In the genomic region with DNA sequence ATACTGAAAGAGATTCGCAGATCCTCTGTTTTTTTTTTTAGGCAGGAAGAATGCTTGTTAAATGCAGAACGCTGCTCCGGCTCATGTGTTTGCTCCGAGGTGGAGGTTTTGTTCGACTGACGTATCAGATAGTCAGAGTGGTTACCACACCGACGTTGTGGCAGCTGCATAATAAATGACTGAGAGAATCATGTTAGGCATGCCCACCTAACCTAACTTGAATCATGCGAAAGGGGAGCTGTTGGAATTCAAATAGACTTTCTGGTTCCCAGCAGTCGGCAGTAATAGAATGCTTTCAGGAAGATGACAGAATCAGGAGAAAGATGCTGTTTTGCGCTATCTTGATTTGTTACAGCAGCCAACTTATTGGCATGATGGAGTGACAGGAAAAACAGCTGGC, we compare ENCODE assay signal across 9 mouse cellular contexts.
DNase-seq lines count a peak whose midpoint lies in the region; ATAC-seq lines count a peak whose summit lies in the region.
"Had no signal": no experiment of that assay in that cellular context is flagged by ENCODE, and none has a peak within 500 bp of the region (broad histone marks: within the 10 kb centered on the region; RNA-seq: fewer than 3 reads in every experiment).

No protein-coding gene starts in this region.

- no peaks in the 10 kb centered on the region for H3K4me1 ChIP-seq in heart, embryonic 15.5 days (replicated peaks)
- H3K4me1 ChIP-seq in embryonic facial prominence, embryonic 15.5 days: no peaks in the 10 kb centered on the region
- H3K4me1 ChIP-seq in neural tube, embryonic 15.5 days: no peaks in the 10 kb centered on the region

- no peak for DNase-seq in heart, postnatal 14 days
- peak; percentile 10 to 13 for DNase-seq in layer of hippocampus, postnatal 14 days (ENCODE audit: low spot score in 2 of 2)
- DNase-seq in testis, postnatal 14 days (ENCODE audit: low spot score): no peak
- no peak for DNase-seq in MN1 (ENCODE audit: low spot score)
- no peak for DNase-seq in adrenal gland, postnatal 25 days

- no peak overlapping the region for H3K9ac ChIP-seq in heart, embryonic 15.5 days
- no peak overlapping the region for H3K9ac ChIP-seq in embryonic facial prominence, embryonic 15.5 days
- 0 out of 2 replicates have a peak overlapping the region, but pooled peaks have one; percentile 3 for H3K9ac ChIP-seq in neural tube, embryonic 15.5 days (replicated peaks)

- ATAC-seq in heart, embryonic 15.5 days (replicated peaks; ENCODE audit: insufficient number of reproducible peaks, insufficient read depth, low FRiP score, low read depth): no peak
- no peak for ATAC-seq in embryonic facial prominence, embryonic 15.5 days (ENCODE audit: insufficient number of reproducible peaks, low FRiP score, low TSS enrichment, low read depth)
- ATAC-seq in neural tube, embryonic 15.5 days (ENCODE audit: low FRiP score): no peak

- H3K36me3 ChIP-seq in heart, embryonic 15.5 days: no peaks in the 10 kb centered on the region
- H3K36me3 ChIP-seq in embryonic facial prominence, embryonic 15.5 days: no peaks in the 10 kb centered on the region
- H3K36me3 ChIP-seq in neural tube, embryonic 15.5 days: no peaks in the 10 kb centered on the region

- H3K4me2 ChIP-seq in heart, embryonic 15.5 days: peak overlapping the region; percentile 56
- peak overlapping the region; percentile 38 for H3K4me2 ChIP-seq in embryonic facial prominence, embryonic 15.5 days (replicated peaks)
- peak overlapping the region; percentile 48 for H3K4me2 ChIP-seq in neural tube, embryonic 15.5 days

- H3K27ac ChIP-seq in heart, embryonic 15.5 days: no peak overlapping the region
- H3K27ac ChIP-seq in embryonic facial prominence, embryonic 15.5 days (replicated peaks): no peak overlapping the region
- no peak overlapping the region for H3K27ac ChIP-seq in neural tube, embryonic 15.5 days (replicated peaks)

- intact Hi-C loops in heart, postnatal 14 days (cut with DNase I): no loop called here

- WGBS in heart, embryonic 15.5 days: 28% methylated on average over 11 of the region's 11 CpGs
- 20% methylated on average over 11 of the region's 11 CpGs for WGBS in embryonic facial prominence, embryonic 15.5 days
- 20% methylated on average over 11 of the region's 11 CpGs for WGBS in neural tube, embryonic 15.5 days

- peak overlapping the region; percentile 39 for H3K4me3 ChIP-seq in heart, embryonic 15.5 days
- H3K4me3 ChIP-seq in embryonic facial prominence, embryonic 15.5 days (replicated peaks): peak overlapping the region; percentile 26
- peak overlapping the region; percentile 40 for H3K4me3 ChIP-seq in neural tube, embryonic 15.5 days (replicated peaks)
- H3K4me3 ChIP-seq: erythroblast, embryonic 14.5 days had no signal

- no peaks in the 10 kb centered on the region for H3K9me3 ChIP-seq in heart, embryonic 15.5 days (replicated peaks)
- H3K9me3 ChIP-seq in embryonic facial prominence, embryonic 15.5 days (replicated peaks): no peaks in the 10 kb centered on the region
- no peaks in the 10 kb centered on the region for H3K9me3 ChIP-seq in neural tube, embryonic 15.5 days (replicated peaks)

- no peaks in the 10 kb centered on the region for H3K27me3 ChIP-seq in heart, embryonic 15.5 days
- H3K27me3 ChIP-seq in embryonic facial prominence, embryonic 15.5 days: no peaks in the 10 kb centered on the region
- H3K27me3 ChIP-seq in neural tube, embryonic 15.5 days (replicated peaks): no peaks in the 10 kb centered on the region

Comparison
In these comparisons a context has a peak if more than half of its experiments do, and no peak if none do; other contexts are left out.
1. DNase-seq: peak in layer of hippocampus, postnatal 14 days (2 of 2); none in heart, postnatal 14 days (0 of 2), testis, postnatal 14 days (single experiment), MN1 (single experiment) and adrenal gland, postnatal 25 days (single experiment).
2. Peak in every context shown above with its lines, with median percentiles within 50 percentile points of each other: H3K4me2 ChIP-seq and H3K4me3 ChIP-seq.